Mouse (Mus musculus): ENCODE data around the gene Sash1. TPM values are rescaled to one million over a fixed set of nuclear protein-coding genes. Genes with fewer than 3 reads are reported as not detected.
A peak's percentile ranks its signal among the peaks of the same experiment; 100 is the strongest.

Sash1 gene
- total RNA-seq, 2 experiments from 2014 or later: 55.8 to 57.3 TPM

GRCm38 (mm10) chr10:8898831-8899511 is 13.1 kb upstream of the Sash1 start:
- no peak for DNase-seq

GRCm38 (mm10) chr10:8898099-8898777 is 12.4 kb upstream of the Sash1 start:
- no peak for DNase-seq

- no peak for DNase-seq
Measured at GRCm38 (mm10) chr10:8894965-8895515, 9.2 kb upstream of the Sash1 start.

DNA sequence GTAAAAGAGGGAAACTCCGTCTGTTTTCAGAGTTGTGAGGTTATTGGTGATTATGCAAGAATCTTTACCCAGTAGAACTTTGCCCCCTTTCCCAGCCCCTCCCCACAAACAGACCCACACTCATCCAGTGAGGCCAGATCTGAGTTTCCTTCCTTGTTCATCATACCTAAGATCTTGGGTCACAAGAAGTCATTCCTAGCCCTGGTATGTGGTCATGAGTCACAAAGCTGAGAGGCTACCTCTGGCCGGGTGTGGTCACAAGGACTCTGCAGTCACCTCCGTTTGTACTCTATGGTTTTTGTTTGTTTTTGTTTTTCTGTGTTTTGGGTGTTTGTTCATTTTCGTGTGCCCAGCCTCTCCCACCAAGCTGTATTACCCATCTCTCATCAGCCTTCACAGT is 4.6 kb upstream of the Sash1 start:
- DNase-seq: no peak

DNA sequence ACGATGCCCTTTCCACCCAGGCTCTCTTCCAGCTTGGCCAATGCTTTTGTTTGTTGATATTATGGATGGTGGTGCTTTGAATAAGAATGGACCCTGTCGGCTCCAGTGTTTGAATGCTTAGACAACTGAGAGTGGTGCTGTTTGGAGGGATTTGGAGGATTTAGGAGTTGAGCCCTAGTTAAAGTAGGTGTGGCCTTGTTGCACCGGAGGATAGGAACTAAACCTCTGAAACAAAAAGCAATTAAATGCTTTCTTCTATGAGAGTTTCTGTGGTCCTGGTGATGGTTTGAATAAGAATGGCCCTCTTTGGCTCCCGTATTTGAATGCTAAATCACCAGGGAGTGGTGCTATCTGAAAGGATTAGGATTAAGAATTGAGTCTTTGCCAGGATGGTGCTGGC is 3.5 kb upstream of the Sash1 start:
- no peak for DNase-seq

GRCm38 (mm10) chr10:8886528-8886854 is 621 bp upstream of the Sash1 start:
- no peak for DNase-seq

- no peak for DNase-seq
Measured at GRCm38 (mm10) chr10:8885201-8885600, 669 bp downstream of the Sash1 start.

DNA sequence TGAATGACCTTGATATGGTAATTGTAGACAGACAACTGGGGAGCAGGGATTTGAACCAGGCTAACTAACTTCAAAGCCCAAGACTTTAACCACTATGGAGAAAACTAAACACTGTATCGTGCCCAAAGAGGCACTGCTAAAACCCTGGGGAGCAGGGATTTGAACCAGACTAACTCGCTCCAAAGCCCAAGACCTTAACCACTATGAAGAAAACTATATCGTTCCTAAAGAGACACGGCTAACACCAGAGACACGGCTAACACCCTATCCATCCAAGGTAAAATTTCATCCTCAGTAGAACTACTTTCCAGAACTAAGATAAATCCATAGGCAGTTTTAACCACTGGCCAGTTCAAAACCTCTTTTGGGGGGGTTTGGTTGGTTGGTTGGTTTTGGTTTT is 1.3 kb downstream of the Sash1 start:
- no peak for DNase-seq

- no peak for DNase-seq
Measured at GRCm38 (mm10) chr10:8883686-8884085, 2.2 kb downstream of the Sash1 start.

DNA sequence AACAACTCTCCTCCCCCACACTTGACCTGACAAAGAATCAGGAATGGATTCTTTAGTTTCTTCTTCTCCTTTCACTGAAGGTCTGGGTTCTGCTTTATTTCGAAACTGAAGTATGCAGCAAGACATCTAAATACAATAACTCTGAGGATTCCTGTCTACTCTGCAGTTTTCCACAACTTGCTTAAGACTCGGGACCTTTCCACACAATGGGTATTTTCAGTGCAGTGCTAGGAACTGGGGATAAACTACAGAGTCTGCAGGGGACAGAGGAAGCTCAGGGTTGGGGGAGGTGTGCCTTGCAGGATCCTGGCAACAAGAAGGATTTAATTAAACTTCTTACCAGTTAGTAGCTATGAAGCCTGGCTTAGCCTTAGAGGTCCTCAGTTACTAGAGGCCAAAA is 4.1 kb downstream of the Sash1 start:
- no peak for DNase-seq

DNA sequence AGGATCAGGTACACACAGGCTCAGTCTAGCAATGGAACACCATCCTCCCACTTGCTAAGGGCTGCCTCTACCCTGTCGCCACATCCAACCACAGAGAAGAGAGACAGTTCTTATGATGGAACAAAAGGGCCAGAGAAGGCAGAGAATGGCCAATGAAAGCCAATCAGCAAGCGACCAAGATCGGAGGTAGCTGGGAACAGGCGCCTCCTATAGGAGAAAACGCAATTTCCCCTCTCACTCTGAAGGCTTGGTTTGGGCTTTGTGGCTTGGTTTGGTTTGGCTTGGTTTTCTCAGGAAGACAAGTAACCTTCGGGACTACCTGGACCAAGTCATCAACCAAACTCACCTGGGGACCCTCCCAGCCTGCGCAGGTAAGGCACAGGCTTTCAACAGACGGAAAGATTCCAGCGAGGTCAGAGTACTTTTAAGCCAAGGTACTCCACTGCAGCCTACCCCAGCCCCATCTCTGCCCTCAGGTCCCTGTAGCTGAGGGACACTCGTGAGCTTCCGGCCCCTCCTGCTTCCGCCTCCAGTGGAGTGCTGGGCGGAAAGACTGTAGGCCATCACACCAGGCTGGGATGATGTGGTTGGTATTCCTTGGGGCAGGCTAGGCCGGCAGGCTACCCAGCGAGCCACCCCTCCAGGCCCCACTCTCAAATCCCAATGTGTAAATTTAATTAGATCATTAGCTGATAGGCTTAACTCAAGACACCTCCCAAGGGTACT is 4.8 kb downstream of the Sash1 start:
- DNase-seq: no peak

DNA sequence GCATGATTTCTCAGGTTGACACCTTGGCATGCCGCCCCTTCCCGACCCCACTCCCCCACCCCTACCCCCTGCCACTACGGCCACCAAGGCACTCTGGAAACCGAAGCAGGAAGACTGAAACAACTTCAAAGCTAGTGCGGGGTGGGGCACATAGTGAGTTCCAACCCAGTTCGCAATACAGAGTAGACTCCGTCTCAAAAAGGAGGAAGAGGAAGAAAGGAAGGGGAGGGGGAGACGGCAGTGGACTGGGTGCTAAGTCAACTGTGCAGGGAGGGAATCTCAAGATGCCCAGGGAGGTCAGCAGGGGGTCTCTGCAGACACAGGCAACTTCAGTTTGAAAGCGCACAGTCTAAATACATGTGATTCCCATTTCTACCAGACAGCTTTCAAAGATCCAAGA is 7.0 kb downstream of the Sash1 start:
- no peak for DNase-seq

GRCm38 (mm10) chr10:8878381-8878780 is 7.5 kb downstream of the Sash1 start:
- no peak for DNase-seq

DNA sequence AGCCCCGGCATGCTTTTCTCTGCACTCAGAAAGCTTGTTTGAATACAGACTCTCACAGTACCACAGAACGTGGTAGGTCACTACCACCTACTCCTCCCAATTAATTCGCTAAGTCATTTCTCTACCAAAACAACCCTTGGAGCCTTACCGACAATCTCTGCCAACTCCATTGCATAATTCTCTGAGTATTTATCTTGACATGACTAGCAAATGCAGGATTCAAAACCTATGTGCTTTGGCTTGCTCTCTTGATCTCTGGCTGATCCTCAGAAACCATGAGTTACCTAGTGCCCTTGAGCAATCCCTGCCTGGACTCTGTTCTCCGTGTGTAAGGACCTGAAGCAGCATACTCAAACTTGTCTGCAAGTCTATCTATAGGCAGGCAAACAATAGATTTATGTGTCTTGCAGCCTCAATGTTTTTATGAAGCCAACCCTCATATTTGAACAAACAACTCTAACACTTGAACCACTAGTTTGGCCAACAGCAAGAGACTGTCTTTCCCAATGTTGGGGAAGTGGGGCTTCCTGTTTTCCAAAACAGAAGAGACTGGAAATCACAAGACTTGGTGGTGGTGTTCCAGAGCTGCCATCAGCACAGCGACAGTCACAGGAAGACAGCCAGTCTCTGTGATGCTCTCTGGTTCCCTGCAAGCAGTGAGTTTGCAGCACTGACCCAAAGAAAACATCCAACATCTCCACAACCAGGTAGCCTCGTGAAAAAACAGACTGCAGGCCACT is 12.1 kb downstream of the Sash1 start:
- DNase-seq: no peak

DNA sequence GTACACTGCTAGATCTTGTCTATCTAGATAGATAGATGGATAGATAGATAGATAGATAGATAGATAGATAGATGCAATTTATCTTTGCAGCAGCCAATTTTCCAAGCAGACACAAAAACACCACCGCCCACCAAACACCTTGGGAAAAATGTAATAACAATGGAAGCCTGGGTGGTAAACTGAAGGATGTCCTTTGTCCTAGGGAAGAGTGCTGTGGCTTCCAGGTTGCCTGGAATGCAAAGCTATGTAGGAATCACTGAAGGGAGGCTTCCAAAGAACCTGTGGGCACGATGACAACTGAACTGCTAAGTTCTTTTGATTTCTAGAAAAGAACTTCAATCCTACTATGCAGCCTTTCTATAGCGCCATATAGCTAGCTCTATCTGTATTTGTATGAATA is 13.1 kb downstream of the Sash1 start:
- DNase-seq: no peak

GRCm38 (mm10) chr10:8871935-8872334 is 13.9 kb downstream of the Sash1 start:
- no peak for DNase-seq

- peak; percentile 28 for DNase-seq
Measured at GRCm38 (mm10) chr10:8870368-8870767, 15.5 kb downstream of the Sash1 start.

DNA sequence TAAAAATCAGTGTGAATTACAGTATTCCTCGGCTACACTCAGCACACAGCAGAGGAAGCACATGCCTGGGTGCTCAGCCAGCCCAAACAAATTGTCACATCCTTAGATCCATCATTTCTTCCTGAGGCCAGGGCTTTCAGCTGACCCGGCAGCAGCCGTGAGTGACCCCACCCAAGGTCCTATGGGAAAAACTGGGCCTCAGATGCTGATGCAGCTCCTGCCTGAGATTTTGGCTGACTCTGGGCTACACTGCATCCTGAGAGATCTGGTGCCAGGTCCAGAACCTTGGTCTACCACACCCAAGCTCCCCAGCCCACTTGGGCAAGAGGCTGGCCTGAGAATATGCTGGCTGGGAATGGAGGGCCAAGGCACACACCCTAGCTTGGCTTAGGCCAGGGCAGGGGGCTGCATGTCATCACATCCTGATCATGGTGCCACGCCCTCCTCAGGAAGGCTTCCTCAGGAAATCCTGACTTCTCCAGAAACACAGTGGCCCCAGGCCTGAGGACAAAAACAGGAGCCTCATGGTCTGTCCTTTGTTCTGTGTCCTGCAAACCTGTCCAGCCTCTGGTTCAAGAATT is 19.7 kb downstream of the Sash1 start:
- DNase-seq: peak; percentile 73

- no peak for DNase-seq
Measured at GRCm38 (mm10) chr10:8860655-8861054, 25.2 kb downstream of the Sash1 start.

- DNase-seq: no peak
Measured at GRCm38 (mm10) chr10:8858718-8859117, 27.2 kb downstream of the Sash1 start.

DNA sequence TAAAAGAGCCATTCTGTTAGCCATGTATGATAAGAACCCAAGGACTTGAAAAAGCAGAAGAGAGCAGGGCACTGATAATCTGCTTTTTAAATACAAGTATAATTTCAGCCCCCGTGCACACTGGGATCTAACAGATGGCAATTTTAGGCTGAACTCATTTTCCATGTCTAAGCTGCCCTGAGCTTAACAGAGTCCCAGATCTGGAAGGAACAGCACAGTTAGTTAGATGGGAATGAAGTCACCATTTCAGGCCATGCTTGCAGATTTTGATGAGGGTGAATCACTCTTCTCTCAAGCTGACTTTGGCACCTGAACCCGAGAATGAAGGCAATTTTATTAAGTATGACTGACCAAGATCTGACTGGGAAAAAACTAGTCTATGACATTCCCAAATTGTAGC is 28.9 kb downstream of the Sash1 start:
- no peak for DNase-seq

- no peak for DNase-seq
Measured at GRCm38 (mm10) chr10:8853326-8853725, 32.5 kb downstream of the Sash1 start.
